Mouse (Mus musculus) hindbrain, embryonic 16.5 days (tissue): ENCODE data around the gene Gm4981. TPM values are rescaled to one million over a fixed set of nuclear protein-coding genes. Genes with fewer than 3 reads are reported as not detected.
A peak's percentile ranks its signal among the peaks of the same experiment; 100 is the strongest.
"Not testable (repeated sequence)": the region's sequence is repeated elsewhere in the genome, so short reads cannot be mapped to it uniquely, and the experiment has no call there.

ENCODE experiments used
- ATAC-seq: fragments of 200-750 bp; cut with Nextera tagmentation; 2 replicates; pipeline ENCODE4 v1.8.0; 2017; ENCODE audit warnings: moderate TSS enrichment, moderate library complexity
- H3K27ac ChIP-seq: fragments of 300-500 bp; sonication (generic); 2 replicates; pipeline ENCODE4 v1.5.1; 2014; ENCODE audit warnings: low read depth, mild to moderate bottlenecking, control low read depth, low read length, moderate library complexity
- H3K27me3 ChIP-seq: fragments of 300-500 bp; sonication (generic); replicated peaks from 2 replicates; pipeline ENCODE4 v1.6.1; 2014; ENCODE audit warnings: low read length; ENCODE audit not compliant: control insufficient read depth, insufficient read depth
- H3K36me3 ChIP-seq: fragments of 300-500 bp; sonication (generic); 2 replicates; pipeline ENCODE4 v1.6.1; 2014; ENCODE audit warnings: mild to moderate bottlenecking, low read length, moderate library complexity, mixed read lengths; ENCODE audit not compliant: control insufficient read depth, insufficient read depth
- H3K4me1 ChIP-seq: fragments of 300-500 bp; sonication (generic); 2 replicates; pipeline ENCODE4 v1.6.1; 2014; ENCODE audit warnings: low read depth, low read length; ENCODE audit not compliant: control insufficient read depth, insufficient read depth
- H3K4me2 ChIP-seq: fragments of 300-500 bp; sonication (generic); 2 replicates; pipeline ENCODE4 v1.6.1; 2014; ENCODE audit warnings: mild to moderate bottlenecking, low read length, control low read depth, moderate library complexity
- H3K4me3 ChIP-seq: fragments of 300-500 bp; sonication (generic); 2 replicates; pipeline ENCODE4 v1.5.1; 2014; ENCODE audit warnings: mild to moderate bottlenecking, low read length, control low read depth, moderate library complexity
- H3K9ac ChIP-seq: fragments of 300-500 bp; sonication (generic); 2 replicates; pipeline ENCODE4 v1.6.1; 2014; ENCODE audit warnings: low read depth, mild to moderate bottlenecking, control low read depth, low read length, moderate library complexity
- H3K9me3 ChIP-seq: fragments of 300-500 bp; sonication (generic); 2 replicates; pipeline ENCODE4 v1.6.1; 2014; ENCODE audit warnings: mild to moderate bottlenecking, low read length, moderate library complexity; ENCODE audit not compliant: control insufficient read depth
- whole genome bisulfite sequencing: fragments of 180-500 bp; shearing (Covaris S2); extraction: QIAGEN DNeasy Blood & Tissue Kit; methylation state at CpG from one replicate; pipeline ENCODE4 v1.1.7; 2014; 5-methylcytosine and 5-hydroxymethylcytosine counted together
- polyA plus RNA-seq: library from polyadenylated mRNA; unstranded; fragments of >200 nt; fragmentation: Nextera tagmentation; extraction: Ambion mirVana; gene quantifications from 2 replicates; pipeline ENCODE4 v1.2.1, GENCODE M21; 2015

Gene Gm4981
- polyA plus RNA-seq, 1 experiment from 2014 or later = not detected

- H3K27me3 ChIP-seq, H3K9ac ChIP-seq, H3K4me2 ChIP-seq, H3K4me1 ChIP-seq, ATAC-seq, H3K27ac ChIP-seq, H3K36me3 ChIP-seq, H3K4me3 ChIP-seq: not testable (repeated sequence)
- peaks cover 14% of the 10 kb centered on the region for H3K9me3 ChIP-seq
Observed at GRCm38 (mm10) chr10:58233740-58234121, 2.8 kb downstream of the Gm4981 start.

DNA sequence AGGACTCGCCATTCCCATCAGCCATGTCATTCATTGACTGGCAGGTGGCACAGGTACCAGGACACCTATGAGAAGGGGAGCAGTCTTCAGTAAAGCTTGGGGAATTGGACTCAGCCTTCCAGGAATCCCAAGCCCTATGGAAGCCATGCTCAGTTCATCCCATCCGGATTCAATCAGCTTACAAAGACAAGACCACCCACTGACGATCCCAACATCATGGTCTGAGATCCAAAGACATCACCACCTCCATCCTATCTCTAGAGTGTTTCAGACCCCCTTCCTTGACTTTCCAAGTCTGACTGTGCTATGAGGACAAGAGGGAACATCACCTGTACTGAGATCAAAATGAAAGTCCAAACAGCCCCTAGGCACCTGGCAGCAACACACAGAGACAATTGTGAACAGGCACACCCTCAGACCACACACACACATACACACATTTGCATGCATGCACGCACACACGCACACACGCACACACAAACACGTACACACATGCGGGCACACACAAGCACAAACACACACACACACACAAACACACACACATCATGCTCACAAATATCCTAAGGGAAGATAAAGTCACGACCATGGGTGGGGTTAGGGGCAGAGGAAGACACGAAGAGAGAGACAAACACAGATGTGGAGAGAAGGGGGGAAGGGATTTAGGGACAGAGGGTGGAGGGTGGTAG lies 3.3 kb downstream of the Gm4981 start:
- H3K27me3 ChIP-seq, H3K36me3 ChIP-seq, H3K27ac ChIP-seq, H3K4me3 ChIP-seq, H3K4me2 ChIP-seq, H3K9ac ChIP-seq, H3K4me1 ChIP-seq: not testable (repeated sequence)
- H3K9me3 ChIP-seq = peaks cover 14% of the 10 kb centered on the region
- peak; percentile 53 for ATAC-seq
- 81% methylated on average over 9 of the region's 10 CpGs for WGBS

DNA sequence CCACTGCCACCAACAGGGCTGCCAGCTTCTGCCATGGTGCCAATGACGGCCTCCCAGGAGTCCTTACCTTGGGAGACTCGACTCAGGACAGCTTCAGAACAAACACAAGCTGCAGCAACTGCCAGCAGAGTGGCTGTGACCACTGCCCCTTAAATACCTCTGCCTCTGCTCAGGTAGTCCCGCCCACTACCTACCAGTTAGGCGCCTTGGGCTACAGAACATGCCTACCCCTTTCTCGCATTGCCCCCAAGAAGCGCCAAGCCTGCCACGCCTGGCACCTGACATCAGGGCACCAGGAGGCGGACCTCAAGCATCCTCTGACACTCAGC lies 3.9 kb downstream of the Gm4981 start, which contains the start of gene Duxf3:
Gene Duxf3 (minus strand): TSS at position 35 of the 329 bp plus-strand sequence.
- not testable (repeated sequence) for H3K4me1 ChIP-seq, H3K4me2 ChIP-seq, H3K27ac ChIP-seq, ATAC-seq, H3K27me3 ChIP-seq, H3K36me3 ChIP-seq, H3K4me3 ChIP-seq, H3K9ac ChIP-seq
- peaks cover 14% of the 10 kb centered on the region for H3K9me3 ChIP-seq
- WGBS = 77% methylated on average over 4 of the region's 8 CpGs

GRCm38 (mm10) chr10:58231779-58232640 lies 4.5 kb downstream of the Gm4981 start:
- not testable (repeated sequence) for H3K27ac ChIP-seq, H3K4me3 ChIP-seq, H3K4me1 ChIP-seq, H3K4me2 ChIP-seq, H3K9ac ChIP-seq, H3K27me3 ChIP-seq, H3K36me3 ChIP-seq
- peaks cover 14% of the 10 kb centered on the region for H3K9me3 ChIP-seq
- ATAC-seq = peak; percentile 83
- 87% methylated on average over 31 of the region's 35 CpGs for WGBS

DNA sequence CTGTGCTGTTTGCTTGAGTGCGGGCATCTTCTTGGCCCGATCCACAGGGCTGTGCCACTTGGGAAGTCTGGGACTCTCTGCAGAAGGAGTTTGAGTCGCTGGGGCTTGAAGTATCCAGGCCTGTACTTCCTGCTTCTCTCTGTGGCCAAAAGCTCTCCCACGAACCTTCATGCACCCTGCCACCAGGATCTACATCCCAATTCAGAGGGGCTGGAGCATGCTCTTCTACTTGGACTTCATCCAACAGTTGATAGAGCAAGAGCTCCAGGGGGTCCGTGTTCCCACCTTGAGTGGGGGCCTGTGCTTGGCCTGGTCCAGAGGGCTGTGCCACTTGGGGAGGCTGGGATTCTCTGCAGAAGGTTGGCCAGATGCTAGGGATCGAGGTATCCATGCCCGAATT lies 5.4 kb downstream of the Gm4981 start:
- H3K4me3 ChIP-seq, H3K27me3 ChIP-seq, H3K4me1 ChIP-seq, H3K27ac ChIP-seq, H3K9ac ChIP-seq, H3K4me2 ChIP-seq, H3K36me3 ChIP-seq: not testable (repeated sequence)
- H3K9me3 ChIP-seq = peaks cover 14% of the 10 kb centered on the region
- 94% methylated on average over 5 of the region's 7 CpGs for WGBS
- peak; percentile 46 for ATAC-seq

DNA sequence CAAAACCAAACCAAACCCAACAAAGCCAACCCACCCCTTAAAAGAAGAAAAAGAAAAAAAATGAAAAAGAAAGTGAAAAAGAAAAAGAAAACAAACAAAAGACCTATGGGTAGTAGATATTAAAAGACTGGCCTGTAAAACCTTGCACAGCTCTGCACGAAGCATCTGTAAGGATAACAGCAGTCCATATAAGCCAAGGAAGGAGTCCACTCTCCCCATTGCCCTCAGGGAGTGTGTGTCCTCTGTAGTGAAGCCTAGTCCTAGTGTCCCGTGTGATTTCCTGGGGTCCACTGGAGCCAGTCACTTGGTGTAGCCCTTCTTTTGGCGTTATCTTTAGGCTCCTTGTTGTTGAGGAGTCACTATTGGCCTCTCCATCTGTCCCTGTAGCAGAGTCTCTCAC lies 6.5 kb downstream of the Gm4981 start:
- peaks cover 14% of the 10 kb centered on the region for H3K9me3 ChIP-seq
- H3K27me3 ChIP-seq, H3K36me3 ChIP-seq, H3K4me2 ChIP-seq, H3K4me3 ChIP-seq, H3K27ac ChIP-seq, H3K9ac ChIP-seq, H3K4me1 ChIP-seq, ATAC-seq: not testable (repeated sequence)
- 55% methylated on average over 3 of the region's 3 CpGs for WGBS

DNA sequence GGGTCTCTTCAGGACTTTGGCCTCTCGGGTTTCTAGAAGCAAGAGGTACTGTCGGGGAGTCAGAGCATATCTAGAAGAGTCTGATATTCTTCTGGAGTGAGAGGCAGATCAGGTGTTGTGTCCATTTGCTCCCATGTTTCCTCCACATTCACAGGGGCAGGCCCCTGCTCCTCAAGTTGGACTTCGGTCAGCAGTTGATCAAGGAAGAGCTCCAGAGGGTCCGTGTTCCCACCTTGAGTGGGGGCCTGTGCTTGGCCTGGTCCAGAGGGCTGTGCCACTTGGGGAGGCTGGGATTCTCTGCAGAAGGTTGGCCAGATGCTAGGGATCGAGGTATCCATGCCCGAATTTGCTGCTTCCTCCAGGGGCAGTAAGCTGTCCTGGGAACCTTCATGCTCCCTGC lies 8.7 kb downstream of the Gm4981 start:
- H3K27ac ChIP-seq, H3K4me2 ChIP-seq, H3K4me1 ChIP-seq, H3K27me3 ChIP-seq, H3K9ac ChIP-seq, H3K4me3 ChIP-seq, ATAC-seq, H3K36me3 ChIP-seq: not testable (repeated sequence)
- WGBS = 82% methylated on average over 2 of the region's 6 CpGs
- peaks cover 14% of the 10 kb centered on the region for H3K9me3 ChIP-seq

- H3K4me2 ChIP-seq, H3K36me3 ChIP-seq, H3K4me1 ChIP-seq, H3K27me3 ChIP-seq, H3K9ac ChIP-seq, H3K27ac ChIP-seq, H3K4me3 ChIP-seq, ATAC-seq, H3K9me3 ChIP-seq: not testable (repeated sequence)
- WGBS = 88% methylated on average over 4 of the region's 4 CpGs
Observed at GRCm38 (mm10) chr10:58226357-58226756, 10.1 kb downstream of the Gm4981 start.

DNA sequence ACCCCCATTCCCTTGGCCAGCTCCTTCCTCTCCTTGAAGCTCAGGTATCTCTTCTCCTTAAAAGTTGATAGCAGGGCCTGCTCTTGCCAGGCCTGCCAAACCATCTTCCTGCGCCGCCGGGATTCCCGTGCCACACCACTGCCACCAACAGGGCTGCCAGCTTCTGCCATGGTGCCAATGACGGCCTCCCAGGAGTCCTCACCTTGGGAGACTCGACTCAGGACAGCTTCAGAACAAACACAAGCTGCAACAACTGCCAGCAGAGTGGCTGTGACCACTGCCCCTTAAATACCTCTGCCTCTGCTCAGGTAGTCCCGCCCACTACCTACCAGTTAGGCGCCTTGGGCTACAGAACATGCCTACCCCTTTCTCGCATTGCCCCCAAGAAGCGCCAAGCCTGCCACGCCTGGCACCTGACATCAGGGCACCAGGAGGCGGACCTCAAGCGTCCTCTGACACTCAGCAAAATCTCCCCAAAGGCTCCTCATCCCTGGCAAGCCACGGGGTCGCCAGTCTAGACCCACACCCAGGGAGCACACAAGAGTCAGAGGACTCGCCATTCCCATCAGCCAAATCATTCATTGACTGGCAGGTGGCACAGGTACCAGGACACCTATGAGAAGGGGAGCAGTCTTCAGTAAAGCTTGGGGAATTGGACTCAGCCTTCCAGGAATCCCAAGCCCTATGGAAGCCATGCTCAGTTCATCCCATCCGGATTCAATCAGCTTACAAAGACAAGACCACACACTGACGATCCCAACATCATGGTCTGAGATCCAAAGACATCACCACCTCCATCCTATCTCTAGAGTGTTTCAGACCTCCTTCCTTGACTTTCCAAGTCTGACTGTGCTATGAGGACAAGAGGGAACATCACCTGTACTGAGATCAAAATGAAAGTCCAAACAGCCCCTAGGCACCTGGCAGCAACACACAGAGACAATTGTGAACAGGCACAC lies 11.4 kb downstream of the Gm4981 start, which contains the start of gene AW822073:
Gene AW822073 (minus strand): TSS at position 104 of the 959 bp plus-strand sequence.
- ATAC-seq, H3K4me2 ChIP-seq: not testable (repeated sequence)

More for the DNA sequence above, 11.4 kb downstream of the Gm4981 start, which contains the start of gene AW822073:
- H3K9me3 ChIP-seq, H3K36me3 ChIP-seq, H3K4me3 ChIP-seq, H3K4me1 ChIP-seq, H3K27ac ChIP-seq, H3K9ac ChIP-seq, H3K27me3 ChIP-seq: not testable (repeated sequence)
- 87% methylated on average over 16 of the region's 18 CpGs for WGBS
